Mouse (Mus musculus): Measurements from ENCODE around the gene Btbd16.

Gene Btbd16

DNA sequence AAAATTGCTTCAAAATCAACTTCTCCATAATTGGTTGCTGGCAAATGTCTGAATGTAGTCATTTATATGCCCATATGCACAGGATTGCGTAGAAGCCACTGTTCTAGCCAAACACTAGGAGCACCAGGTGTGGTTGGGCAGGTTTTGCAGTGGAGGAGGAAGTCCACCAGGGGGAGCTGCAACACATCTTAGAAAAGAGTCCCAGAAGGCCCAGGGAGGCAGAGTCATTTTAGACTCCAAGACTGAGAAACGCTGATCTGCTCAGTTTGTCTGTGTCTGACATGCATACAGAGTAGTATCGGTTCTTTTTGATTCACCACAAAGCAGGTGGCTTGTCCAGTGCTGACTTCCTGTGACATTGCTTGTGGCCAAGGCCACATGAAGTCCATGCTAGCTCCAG is 3.2 kb upstream of the Btbd16 start:
- peak; percentile 84 for DNase-seq

DNA sequence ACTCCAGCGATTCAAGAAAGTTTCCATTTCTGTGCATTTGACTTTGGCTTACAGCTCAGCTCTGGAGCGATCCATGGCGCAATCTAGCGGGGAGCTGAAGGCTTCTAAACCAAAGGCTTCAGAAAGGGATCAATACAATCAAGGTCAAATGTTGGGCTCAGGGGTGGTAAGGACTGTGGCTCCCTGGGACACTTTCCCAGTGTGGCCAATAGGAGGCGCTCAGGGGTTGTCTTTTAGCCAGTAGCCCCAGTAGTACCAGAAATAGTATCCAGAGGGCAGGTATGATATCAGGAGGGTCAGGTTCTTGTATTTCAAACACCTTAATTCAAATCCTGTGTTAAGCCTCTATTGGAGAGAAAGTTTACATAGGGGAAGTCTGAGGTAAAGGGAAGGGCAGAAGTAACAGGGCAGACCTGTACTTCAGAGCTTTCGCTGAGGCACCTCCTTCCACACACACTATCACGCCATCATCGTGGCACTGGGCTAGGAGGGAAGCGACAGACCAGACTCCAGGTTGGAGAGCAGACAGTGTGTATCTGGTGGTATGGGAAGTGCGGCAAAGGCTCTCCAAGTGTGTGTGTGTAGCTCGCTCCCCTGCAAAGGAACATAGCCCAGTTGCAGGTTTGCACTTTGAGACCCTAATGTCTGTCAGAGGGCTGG is 568 bp upstream of the Btbd16 start:
- peak; percentile 53 for DNase-seq

DNA sequence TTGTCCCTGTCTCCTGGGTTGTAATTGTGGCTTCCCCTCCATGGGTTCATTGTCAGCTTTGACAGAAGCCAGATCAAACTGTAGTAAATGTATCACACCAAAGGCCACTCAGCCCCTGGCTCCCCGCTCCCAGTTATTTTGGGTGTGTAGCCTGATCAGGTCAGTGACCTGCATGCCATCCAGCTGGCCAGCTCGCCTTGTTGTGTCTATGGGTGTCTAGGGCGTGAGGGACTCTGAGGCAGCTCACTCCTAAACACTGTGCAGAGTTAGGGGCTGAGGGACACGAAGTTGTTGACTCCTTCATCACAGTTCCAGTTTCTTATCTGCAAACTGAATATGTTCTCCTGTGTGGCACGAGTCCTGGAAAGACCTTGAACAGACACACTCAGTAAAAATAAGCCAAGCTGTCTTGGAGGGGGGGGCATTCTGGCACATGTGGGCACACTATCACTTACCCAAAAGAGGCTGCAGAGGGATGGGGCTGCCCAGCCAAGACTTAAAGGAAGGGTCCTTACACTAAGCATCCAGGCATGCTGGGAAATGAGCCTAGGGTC is 7.1 kb downstream of the Btbd16 start:
- no peak for DNase-seq

DNA sequence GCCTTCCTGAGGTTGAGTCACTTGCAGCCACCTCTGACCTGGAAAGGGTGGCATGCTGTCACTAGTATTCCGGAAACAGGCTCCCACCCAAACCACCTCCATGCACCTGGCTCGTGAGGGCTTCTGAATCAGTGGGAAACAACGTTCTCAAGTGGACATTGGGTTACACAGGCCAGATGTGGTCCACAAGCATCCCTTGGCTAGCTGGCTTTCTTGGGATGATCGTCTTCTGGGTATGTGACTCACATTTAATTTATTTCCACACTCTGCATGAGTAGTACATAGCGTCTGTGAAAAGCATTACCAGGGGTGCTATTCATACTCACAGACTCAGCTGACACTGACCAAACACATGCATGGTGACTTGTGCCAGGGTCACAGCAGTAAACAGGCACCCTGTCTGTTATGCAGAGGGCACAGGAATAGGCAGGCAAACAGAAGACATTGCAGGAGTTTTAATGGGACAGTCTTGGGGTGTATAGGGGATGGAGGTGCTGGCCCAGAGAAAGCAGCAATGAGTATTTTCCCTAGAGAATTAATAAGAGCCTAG is 8.7 kb downstream of the Btbd16 start:
- DNase-seq, result no peak

DNA sequence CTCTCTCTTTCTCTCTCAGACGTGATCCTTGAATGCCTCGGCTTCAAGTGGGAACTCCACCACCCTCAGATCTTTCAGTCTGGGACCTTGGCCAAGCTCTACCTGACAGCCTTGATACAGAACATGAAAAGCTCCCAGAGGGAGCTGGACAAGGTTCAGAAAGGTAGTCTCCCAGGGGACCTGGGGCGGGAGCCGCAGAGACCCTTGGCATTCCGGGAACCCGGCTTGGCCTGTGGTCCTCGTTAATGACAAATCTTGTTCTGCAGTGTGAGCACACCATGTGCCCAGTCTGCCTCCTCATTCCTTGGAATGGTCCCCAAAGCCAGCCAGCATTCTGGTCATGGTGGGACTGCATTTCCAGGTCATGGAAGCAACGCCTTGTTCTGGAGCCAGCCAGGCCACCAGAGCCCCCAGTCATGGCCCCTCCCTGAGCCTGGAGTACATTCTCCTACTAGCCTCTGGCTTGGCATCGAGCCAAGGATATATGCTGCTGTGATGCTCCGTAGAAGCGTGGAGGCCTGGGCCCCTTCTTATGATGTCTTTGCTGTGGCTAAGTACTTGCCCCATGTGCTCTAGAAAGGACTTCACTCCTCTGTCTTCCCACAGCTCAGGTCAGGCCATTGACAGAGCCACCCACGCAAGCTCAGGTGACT is 12.2 kb downstream of the Btbd16 start:
- peak; percentile 87 for DNase-seq

DNA sequence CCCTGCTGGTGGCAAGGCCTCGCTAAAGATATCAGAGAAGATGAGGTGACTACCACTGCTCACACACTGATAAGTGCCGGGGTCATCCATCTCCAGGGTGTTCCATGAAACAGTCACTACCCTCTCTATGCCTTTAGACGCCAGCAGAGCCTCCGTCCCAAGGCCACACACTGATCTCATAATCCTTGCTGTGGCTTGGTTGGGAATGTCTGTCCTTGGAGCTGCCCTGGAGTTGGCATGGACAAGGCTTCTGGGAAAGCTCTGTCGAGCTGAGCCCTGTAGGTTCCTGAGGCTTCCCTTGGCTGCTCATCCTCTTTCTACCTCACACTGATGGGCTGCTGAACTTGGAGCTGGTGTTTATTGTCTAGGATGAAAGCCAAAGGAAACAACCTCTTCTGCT is 12.8 kb downstream of the Btbd16 start:
- no peak for DNase-seq

DNA sequence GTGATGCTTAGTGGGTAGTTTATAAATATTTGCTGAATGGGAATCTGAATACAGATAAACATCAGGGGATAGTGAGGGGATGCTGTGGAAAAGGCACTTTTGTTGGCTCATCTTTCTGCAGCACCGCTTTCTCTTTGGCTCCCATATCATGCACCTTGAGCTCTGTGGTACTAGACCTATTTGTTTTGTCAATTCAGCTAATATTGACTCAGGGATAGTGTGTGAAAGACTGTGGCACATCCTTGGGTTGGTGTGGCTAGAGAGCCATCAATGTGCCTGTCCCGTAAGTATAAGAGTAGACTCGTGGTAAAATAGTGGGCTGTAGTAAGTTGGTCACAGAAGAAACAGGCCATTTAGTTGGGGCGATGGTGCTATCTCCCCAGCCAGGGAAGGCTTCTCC is 13.7 kb downstream of the Btbd16 start:
- no peak for DNase-seq

DNA sequence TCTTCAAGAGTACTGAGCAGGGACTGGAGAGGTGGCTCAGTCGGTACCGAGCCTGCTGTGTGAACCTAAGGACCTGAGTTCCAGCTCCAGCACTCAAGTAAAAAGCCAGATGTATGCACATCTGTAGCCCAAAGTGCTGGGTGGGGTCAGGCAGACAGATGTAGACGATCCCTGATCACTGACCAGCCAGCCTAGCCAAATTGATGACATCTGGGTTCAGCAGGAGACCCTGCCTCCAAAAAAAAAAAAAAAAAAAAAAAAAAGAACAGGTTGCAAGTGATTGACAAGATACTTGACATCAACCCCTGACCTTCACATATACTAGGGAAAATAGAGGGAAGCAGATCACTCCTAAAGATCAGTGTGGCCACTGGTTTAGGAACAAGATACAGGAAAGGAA is 15.1 kb downstream of the Btbd16 start:
- DNase-seq, result no peak

DNA sequence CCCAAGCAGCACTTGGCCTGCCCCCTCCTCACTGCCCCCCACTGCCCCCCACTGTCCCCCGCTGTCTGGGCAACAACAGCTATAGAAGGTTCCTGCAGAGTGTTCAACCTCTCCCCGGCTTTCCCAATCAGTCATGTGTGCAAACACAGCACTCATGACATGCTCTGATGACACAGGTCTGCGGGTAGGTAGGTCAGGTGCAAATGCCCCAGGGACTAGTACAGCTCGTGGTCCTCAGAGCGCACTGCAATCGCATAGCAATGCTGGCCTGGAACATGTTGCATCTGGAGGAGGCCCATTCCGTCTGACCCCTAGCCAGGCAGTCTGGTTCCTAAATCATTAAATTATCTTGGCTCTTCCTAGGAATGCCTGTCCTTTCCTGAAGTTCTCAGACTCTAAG is 15.6 kb downstream of the Btbd16 start:
- no peak for DNase-seq

DNA sequence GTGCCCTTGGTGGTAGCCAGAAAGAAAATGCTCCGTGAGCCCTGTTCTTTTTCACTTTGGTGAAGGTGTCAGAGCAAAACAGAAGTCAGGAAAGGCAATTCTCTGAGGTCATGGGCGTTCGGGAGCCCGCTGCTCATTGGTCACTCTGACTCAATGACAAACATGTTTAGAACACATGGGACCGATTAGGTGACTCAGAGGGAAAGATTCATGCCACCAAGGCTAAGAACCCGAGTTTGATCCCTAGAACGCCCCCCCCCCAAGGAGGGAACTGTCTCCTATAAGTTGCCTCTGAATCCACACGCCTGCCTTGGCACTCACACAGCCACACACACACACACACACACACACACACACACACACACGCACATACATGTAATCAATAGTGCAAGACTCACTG is 19.8 kb downstream of the Btbd16 start:
- no peak for DNase-seq

DNA sequence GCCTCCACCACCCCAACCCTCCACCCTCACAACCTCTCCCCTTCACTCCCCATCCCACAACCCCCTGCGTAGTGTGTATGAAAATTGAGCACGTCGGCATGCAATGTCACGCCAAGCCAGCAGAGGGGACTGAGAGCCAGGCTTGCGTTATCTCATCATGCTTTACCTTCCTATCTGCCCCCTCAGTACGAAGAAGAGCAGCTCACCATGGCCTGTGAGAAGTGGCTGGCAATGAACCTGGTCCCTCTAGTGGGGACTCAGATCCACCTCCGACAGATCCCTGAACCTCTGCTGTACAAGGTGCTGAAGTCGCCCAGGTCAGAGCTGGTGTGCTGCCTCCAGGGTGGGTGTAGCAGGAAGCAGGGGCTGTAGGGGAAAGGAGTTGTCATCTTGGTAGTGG is 22.9 kb downstream of the Btbd16 start:
- DNase-seq, result no peak

DNA sequence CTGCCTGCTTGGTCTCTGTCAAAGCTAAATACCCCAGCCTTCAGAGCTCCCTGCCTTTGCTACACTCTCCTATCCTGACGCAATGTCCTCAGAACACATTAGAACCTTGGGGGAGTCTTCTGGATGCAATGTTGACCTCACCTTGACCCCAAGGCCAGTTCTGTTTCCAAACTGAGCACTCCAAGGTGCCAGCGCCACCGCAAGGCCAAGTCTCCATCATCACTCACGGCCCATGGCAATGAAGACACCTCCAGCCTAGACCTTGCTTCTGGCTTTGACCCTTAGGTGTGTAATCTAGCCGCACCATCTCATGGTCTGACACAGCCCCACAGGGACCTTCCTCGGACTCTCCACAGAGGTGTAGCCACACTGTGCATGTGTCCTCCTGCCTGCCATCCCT is 23.7 kb downstream of the Btbd16 start:
- no peak for DNase-seq

DNA sequence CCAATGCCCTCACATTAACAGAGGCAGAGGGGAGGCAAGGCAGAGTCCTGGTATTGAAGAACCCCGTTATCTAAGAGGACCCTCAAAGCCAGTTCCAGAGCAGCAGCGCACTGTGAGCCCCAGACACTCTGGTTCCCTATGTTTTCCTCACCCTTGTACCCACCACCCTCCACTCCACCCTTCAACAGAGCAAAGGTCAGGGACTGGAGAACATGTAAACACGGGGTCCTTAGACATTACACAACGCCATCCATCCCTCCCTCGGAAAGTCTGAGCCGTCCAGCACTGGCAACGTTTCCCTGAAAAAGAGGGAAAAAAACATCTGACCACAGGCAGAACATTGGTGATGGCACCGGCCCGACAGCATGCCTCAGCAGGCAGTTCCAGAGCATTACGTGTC is 25.5 kb downstream of the Btbd16 start:
- peak; percentile 23 for DNase-seq

DNA sequence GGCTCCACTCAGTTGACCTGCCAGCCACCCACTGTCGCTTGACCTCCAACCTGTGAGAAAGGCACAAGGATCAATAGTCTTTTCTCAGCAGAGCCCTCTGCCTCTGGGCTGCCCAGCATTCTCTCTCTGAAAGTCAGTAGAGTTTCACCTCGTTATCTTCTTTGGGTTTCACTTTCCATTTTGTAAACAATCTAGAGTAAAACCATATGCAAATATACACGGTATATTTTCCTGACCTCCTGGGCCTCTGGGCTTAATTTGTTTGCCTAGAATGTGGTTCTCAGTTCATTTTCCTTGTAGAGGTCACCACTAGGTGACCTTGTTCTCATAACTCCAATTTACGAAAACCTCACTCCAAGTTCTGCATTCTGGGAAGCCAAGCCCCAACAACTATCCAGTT is 26.8 kb downstream of the Btbd16 start:
- DNase-seq, result no peak

DNA sequence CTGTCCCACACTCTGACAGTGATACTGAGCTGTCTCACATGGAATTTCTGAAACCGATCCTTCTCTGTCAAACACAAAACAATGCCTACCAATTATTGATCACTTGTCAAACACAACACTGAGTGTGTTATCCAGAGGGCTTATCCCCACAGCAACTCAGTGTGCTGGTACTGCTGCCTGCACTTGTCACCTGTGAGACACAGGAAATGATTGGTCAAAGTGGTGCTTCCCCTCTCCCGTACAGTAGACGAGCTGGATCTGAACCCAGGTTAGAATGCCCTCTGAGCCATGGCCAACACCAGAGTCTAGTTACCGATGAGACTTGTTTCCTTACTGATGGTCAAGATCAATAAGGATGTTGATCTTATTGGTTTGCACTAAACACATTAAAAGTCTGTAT is 27.9 kb downstream of the Btbd16 start:
- no peak for DNase-seq

DNA sequence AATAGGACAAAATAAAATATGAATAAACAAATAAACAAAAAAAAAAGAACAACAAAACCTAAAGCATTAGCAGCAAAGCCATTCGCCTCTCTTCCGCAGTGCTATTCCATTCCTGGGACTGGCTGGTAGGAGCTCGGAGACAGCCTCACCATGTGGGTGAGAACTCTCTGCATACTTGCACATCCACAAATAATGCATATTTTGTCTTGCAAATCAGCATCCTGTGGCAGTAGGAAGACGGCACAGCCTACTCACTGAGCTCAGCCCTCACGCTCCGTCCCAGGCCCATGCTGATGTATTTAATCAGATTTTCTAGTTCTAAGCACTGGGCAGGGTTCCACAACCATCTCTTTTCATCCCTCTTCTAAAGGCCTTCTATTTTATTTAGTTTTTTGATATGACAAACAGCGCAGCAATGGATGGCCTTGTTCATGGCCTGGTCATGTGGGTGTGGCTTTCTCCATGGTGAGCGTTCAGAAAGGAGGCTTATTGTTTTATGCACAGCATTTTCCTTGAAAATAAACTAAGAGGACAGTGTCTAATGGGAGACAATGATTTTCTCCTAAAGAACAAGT is 29.5 kb downstream of the Btbd16 start:
- DNase-seq, result no peak

DNA sequence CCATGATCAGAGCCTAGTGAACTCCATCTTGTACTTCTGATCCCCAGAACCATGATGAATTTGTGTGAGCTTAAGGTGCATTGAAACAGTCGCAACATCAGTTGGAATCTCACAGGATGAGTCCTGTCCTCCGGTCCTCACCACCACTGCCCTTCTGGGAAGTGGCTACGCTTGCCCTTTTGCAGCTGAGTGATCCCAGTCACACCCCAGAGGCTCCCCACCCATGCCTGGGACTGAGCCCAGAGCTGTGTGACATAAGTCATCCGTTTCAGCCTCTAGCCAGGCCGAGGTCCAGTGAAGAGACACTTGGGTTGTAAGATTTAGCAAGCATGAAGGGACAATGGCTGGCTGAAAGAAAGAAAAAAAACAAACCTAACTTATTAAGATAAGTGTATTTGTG is 31.1 kb downstream of the Btbd16 start:
- peak; percentile 45 for DNase-seq

DNA sequence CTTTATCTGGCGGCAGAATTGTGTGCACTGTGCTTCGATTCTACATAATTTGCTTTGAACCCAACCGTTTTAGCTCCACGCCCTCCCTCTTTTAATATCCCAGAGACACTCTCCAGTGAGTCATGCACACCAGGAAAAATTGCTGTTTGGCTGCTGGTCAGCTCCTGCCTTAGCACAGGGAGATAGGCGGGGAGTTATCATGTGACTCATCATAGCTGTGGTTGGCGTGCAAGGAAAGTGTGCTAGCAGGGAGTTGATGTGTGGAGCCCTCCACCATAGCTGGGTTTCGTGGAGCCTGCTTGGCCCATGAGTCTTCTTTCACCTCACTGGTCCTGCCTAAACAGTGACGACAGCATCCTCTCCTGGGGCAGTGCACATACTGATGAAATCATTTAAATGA is 33.9 kb downstream of the Btbd16 start:
- peak; percentile 21 for DNase-seq

DNA sequence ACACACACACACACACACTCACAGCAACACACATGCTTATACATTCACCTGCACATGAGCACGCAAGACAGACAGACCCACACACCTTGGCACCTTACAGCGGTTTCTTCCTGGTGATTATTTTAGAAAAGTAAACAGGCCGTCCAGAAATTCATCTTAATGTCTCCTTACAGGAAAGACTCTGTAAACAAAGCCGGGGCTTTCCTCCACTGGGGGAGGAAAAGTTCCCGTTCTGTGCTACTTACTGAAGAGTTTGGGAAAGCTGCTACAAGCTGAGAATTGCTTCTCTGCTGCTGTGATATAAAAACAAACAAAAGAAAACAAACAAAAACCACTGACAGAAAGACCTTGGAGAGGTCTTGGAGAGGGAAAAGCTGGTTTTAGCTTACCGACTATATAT is 34.8 kb downstream of the Btbd16 start:
- DNase-seq, result no peak

DNA sequence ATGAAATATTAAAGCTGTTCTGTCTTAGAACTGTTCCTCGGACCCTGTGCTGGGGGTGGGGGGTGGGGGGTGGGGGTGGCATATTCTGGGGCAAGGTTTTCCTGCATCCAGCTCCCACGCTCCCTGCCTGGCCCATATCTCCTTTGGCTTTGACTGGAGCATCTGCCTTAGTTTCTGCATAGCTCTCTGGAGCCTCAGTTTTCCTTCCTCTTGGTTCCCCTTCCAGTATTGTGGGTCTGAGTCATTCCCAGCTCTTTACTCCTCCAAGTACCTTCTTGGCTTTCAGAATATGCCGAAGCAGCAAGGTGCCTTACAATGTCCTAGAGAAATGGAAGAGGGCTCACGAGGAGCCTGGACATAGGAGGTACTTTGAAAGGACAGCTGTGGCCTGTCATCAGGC is 36.4 kb downstream of the Btbd16 start:
- DNase-seq, result no peak

DNA sequence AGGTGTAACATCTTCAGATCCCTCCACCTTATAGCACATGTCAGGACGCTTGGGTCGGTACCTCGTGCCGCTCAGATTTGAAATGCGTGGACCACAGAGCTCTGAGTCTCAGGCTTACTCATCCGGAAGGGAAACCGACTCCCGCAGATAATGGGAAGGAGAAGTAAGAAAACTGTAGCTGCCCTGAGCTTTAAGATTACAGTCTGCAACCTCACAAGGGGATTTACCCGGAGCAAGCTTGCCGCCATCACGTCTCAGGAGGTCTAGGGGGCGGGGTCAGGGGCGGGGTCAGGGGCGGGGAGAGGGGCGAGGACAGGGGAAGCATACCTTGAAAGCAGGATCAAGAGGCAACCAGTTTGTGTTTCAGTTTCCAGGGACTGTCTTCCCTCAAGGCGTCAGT is 38.5 kb downstream of the Btbd16 start:
- no peak for DNase-seq

DNA sequence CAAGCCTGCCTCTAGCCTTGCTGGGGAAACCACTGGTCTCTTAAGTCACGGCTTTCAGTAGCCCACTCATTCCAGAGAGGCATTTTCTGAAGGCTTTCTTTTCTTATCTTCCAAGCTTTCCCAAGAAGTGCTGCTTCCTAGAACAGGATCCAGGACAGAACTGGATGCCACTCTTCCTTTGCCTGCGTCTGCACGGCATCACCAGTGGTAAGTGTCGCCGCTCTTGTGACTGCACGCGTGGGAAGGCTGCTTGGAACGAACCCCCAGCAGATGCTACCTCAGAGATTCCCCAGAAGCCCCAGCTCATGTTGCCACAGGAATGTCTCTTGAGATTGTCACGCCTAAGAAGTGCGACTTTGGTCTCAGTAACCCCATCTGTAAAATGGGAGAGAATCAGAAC is 41.7 kb downstream of the Btbd16 start:
- no peak for DNase-seq

DNA sequence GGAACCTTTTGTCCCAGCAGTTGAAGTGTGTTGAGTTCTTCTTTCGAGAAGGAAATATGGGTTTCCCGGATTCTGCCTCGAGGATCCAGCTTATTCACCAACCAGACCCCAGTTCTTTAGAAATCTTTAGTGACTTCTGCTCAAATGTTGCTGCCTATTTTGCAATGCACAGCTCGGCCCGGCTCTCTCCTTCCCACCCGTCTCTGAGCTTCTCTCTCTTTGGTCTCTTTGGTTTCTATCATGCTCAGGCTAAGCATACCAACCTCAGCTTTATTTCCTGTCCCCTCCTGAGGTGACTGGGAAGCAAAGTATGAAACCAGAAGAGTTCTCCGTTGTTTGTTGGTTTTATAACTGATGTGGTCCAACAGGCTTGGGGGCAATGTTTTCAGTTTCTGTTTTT is 42.4 kb downstream of the Btbd16 start:
- no peak for DNase-seq

DNA sequence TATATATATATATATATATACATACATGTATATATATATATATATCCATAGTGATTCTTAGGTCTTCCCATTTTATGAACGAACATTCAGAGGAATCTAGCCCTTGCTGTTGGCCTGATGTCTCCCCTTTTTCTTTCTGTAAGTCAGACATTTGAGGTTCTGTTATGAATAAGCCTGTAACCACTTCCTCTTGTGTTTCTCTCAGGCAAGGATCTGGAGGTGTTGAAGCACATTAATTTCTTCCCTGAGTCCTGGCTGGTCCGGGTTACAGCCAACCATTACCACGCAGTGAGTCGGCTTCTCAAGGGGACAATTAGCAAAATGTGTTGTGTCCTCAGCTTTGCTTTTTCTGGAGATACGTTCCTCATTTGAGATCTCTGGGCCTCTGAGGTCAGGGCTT is 44.9 kb downstream of the Btbd16 start:
- DNase-seq, result no peak

Measured in kidney, postnatal 14 days (tissue).